Mouse (Mus musculus) forebrain, embryonic 12.5 days (tissue): Measurements from ENCODE around the gene Tmem202. TPM values are rescaled to one million over a fixed set of nuclear protein-coding genes. Genes with fewer than 3 reads are reported as not detected.

ENCODE experiments used
- ATAC-seq: fragments of 200-750 bp; cut with Nextera tagmentation; 2 replicates; pipeline ENCODE4 v1.8.0; 2017; ENCODE audit warnings: moderate TSS enrichment; ENCODE audit not compliant: low FRiP score
- H3K27ac ChIP-seq: fragments of 300-500 bp; sonication (generic); 2 replicates; pipeline ENCODE4 v1.5.1; 2016; ENCODE audit warnings: mild to moderate bottlenecking
- H3K27me3 ChIP-seq: fragments of 300-500 bp; sonication (generic); 2 replicates; pipeline ENCODE4 v1.6.1; 2016; ENCODE audit warnings: mild to moderate bottlenecking
- H3K36me3 ChIP-seq: fragments of 300-500 bp; sonication (generic); replicated peaks from 2 replicates; pipeline ENCODE4 v1.6.1; 2016; ENCODE audit warnings: mild to moderate bottlenecking
- H3K4me1 ChIP-seq: fragments of 300-500 bp; sonication (generic); 2 replicates; pipeline ENCODE4 v1.6.1; 2016
- H3K4me2 ChIP-seq: fragments of 300-500 bp; sonication (generic); 2 replicates; pipeline ENCODE4 v1.6.1; 2016; ENCODE audit warnings: mild to moderate bottlenecking, moderate library complexity
- H3K4me3 ChIP-seq: fragments of 300-500 bp; sonication (generic); replicated peaks from 2 replicates; pipeline ENCODE4 v1.5.1; 2016; ENCODE audit warnings: mild to moderate bottlenecking
- H3K9ac ChIP-seq: fragments of 300-500 bp; sonication (generic); 2 replicates; pipeline ENCODE4 v1.6.1; 2016; ENCODE audit warnings: mild to moderate bottlenecking
- H3K9me3 ChIP-seq: fragments of 300-500 bp; sonication (generic); 2 replicates; pipeline ENCODE4 v1.6.1; 2016
- WGBS: fragments of 180-500 bp; shearing (Covaris S2); methylation state at CpG from one replicate; pipeline ENCODE4 v1.1.7; 2016; 5-methylcytosine and 5-hydroxymethylcytosine counted together
- polyA plus RNA-seq: library from polyadenylated mRNA; unstranded; fragments of >200 nt; fragmentation: Nextera tagmentation; extraction: Ambion mirVana; gene quantifications from 2 replicates; pipeline ENCODE4 v1.2.1, GENCODE M21; 2016

The Tmem202 gene
- polyA plus RNA-seq, 1 experiment from 2014 or later = not detected

- 93% methylated on average over 2 of the region's 2 CpGs for WGBS
- no peaks in the 10 kb centered on the region for H3K36me3 ChIP-seq
- no peak for ATAC-seq
Observed at GRCm38 (mm10) chr9:59528274-59528673, 11.4 kb downstream of the Tmem202 start.

DNA sequence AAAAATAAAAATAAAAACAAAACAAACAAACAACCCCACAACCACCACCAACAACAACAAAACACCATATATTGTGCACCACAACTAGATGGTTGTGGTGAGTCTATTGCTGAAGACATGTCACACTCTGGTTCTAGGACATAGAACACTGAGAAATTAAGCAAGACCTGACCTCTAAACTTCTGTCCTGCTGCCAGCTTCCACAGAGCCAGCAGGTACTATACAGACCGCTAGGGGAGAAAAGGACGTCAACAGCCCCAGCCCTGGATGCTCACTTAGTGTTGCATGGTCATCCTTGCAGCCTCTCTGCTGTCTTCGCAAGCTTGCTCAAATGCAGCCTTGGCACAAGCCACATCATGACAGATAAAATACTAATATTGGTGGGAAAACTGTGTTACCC, 12.1 kb downstream of the Tmem202 start:
- Histone ChIP-seq H3K4me3 (no peak overlapping the region), H3K4me2 (no peak overlapping the region), H3K27me3 (no peaks in the 10 kb centered on the region), H3K9ac (no peak overlapping the region), H3K27ac (no peak overlapping the region), H3K9me3 (no peaks in the 10 kb centered on the region), H3K4me1 (0 out of 2 replicates have a peak, but pooled peaks cover 3% of the 10 kb centered on the region), H3K36me3 (no peaks in the 10 kb centered on the region)
- ATAC-seq = no peak
- 86% methylated on average over 3 of the region's 3 CpGs for WGBS

More at GRCm38 (mm10) chr9:59528274-59528673, 11.4 kb downstream of the Tmem202 start:
- H3K9me3 ChIP-seq = no peaks in the 10 kb centered on the region
- 0 out of 2 replicates have a peak, but pooled peaks cover 3% of the 10 kb centered on the region for H3K4me1 ChIP-seq
- no peak overlapping the region for H3K9ac ChIP-seq
- H3K4me2 ChIP-seq = no peak overlapping the region
- H3K27me3 ChIP-seq = no peaks in the 10 kb centered on the region
- no peak overlapping the region for H3K4me3 ChIP-seq
- H3K27ac ChIP-seq = no peak overlapping the region

GRCm38 (mm10) chr9:59526727-59527126, 12.9 kb downstream of the Tmem202 start:
- Histone ChIP-seq H3K9ac (no peak overlapping the region), H3K4me1 (no peaks in the 10 kb centered on the region), H3K4me3 (no peak overlapping the region), H3K4me2 (no peak overlapping the region), H3K9me3 (no peaks in the 10 kb centered on the region), H3K27ac (no peak overlapping the region), H3K36me3 (no peaks in the 10 kb centered on the region), H3K27me3 (no peaks in the 10 kb centered on the region)
- WGBS = 83% methylated on average over 6 of the region's 6 CpGs
- ATAC-seq = no peak

DNA sequence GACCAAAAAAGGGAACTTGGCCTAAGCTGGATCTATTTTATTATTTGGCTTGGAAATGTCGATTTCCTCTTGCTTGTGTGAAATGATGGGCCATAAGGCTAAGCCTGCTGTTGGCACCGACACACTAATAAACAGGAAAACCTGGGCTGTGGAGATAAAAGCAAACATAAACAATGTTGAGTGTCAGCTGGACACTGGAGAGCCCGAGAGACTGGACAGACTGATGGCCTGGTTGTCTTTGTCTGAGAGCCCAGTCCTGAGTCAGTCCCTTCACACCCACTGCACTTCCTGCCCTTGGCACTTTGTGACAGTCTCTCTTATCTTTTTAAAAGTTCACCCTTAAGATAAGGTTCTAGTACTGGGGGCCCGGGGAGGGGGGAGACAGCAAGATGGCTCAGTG, 16.7 kb downstream of the Tmem202 start:
- Histone ChIP-seq H3K4me2 (no peak overlapping the region), H3K27ac (no peak overlapping the region), H3K9me3 (no peaks in the 10 kb centered on the region), H3K9ac (no peak overlapping the region), H3K36me3 (no peaks in the 10 kb centered on the region), H3K4me3 (no peak overlapping the region), H3K27me3 (no peaks in the 10 kb centered on the region), H3K4me1 (no peaks in the 10 kb centered on the region)
- WGBS = 77% methylated on average over 4 of the region's 4 CpGs
- ATAC-seq = no peak

DNA sequence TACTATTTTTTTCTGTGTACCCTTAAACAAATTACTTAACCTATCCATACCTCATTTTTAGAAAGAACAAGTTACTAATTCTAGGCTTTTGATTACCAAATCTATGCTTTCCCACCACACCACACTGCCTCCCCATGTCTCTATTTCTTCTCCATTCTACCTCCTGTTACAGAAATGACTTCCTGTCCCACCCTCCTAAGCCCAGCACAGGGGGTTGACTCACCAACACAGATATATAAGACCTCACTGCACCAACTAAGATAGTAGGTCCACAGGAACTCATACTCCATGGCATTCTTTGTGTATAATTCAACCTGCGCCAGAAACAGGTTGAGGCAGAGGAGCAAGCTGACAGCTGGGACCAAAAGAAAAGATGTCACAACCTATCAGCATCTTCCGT, 20.3 kb downstream of the Tmem202 start:
- H3K4me1 ChIP-seq = no peaks in the 10 kb centered on the region
- H3K4me3 ChIP-seq = no peak overlapping the region
- no peak overlapping the region for H3K27ac ChIP-seq
- H3K27me3 ChIP-seq = no peaks in the 10 kb centered on the region
- H3K36me3 ChIP-seq = no peaks in the 10 kb centered on the region
- no peaks in the 10 kb centered on the region for H3K9me3 ChIP-seq
- WGBS = 84% methylated on average over 2 of the region's 2 CpGs
- ATAC-seq = no peak
- no peak overlapping the region for H3K4me2 ChIP-seq
- H3K9ac ChIP-seq = no peak overlapping the region

DNA sequence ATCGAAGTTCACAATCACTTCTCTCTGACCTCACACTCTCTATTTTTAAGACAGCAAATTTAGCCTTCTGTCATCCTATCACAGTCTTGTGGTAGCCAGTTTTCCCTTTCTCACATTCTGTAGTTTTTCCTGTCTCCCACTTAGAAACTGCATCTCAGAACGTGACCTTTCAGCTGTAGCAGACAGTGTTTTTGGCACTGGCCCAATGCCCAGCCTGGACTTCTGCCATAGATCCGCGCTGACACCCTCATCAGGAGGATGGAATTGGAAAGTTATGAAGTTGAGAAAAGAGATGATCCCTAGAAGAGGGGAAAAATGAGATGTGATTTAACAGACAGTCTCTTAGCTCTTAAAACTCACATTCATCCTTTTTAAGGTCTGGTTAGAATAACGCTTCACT, 20.7 kb downstream of the Tmem202 start:
- Histone ChIP-seq H3K4me2 (no peak overlapping the region), H3K36me3 (no peaks in the 10 kb centered on the region), H3K27me3 (no peaks in the 10 kb centered on the region), H3K4me1 (no peaks in the 10 kb centered on the region), H3K4me3 (no peak overlapping the region), H3K9me3 (no peaks in the 10 kb centered on the region), H3K9ac (no peak overlapping the region), H3K27ac (no peak overlapping the region)
- WGBS = 85% methylated on average over 5 of the region's 5 CpGs
- no peak for ATAC-seq

- Histone ChIP-seq H3K9me3 (no peaks in the 10 kb centered on the region), H3K4me1 (no peaks in the 10 kb centered on the region), H3K36me3 (no peaks in the 10 kb centered on the region), H3K27ac (no peak overlapping the region), H3K4me3 (no peak overlapping the region), H3K27me3 (no peaks in the 10 kb centered on the region), H3K9ac (no peak overlapping the region), H3K4me2 (no peak overlapping the region)
- no peak for ATAC-seq
- 58% methylated on average over 7 of the region's 7 CpGs for WGBS
Observed at GRCm38 (mm10) chr9:59517127-59517526, 22.5 kb downstream of the Tmem202 start.

DNA sequence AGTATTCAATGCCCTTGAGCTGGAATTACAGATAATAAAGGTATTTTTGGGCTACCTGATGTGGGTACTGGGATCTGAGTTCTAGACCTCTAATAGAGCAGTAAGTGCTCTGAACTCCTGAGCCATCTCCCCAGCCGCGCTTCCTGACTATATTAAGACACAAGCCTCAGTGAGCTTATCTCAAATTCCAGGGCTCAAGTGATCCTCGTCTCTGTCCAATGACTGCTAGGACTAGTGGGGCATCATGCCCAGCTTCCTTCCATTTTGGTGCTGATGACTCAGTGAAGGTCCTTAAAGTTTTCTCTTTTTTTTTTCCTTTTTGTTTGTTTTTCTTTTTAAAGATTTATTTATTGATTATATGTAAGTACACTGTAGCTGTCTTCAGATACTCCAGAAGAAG, 24.6 kb downstream of the Tmem202 start:
- H3K9ac ChIP-seq = no peak overlapping the region
- H3K4me1 ChIP-seq = no peaks in the 10 kb centered on the region
- no peak overlapping the region for H3K27ac ChIP-seq
- no peak overlapping the region for H3K4me3 ChIP-seq
- no peaks in the 10 kb centered on the region for H3K36me3 ChIP-seq
- no peaks in the 10 kb centered on the region for H3K27me3 ChIP-seq
- no peak for ATAC-seq
- H3K9me3 ChIP-seq = no peaks in the 10 kb centered on the region
- 75% methylated on average over 3 of the region's 3 CpGs for WGBS
- no peak overlapping the region for H3K4me2 ChIP-seq

DNA sequence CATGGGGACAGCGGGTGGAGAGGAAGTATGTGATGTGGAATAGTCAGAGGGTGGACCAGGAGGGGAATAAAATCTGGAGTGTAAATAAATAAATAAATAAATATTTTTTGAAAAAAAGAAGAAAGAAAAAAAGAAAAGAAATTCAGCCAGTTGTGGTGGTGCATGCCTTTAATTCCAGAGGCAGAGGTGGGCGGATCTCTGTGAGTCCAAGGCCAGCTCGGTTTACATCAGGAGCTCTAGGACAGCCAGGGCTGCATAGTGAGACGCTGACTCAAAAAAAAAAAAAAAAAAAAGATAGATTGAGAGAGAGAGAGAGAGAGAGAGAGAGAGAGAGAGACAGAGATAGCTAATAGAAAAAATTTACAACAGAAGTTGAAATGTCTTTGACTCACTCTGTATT, 27.3 kb downstream of the Tmem202 start:
- H3K4me1 ChIP-seq = no peaks in the 10 kb centered on the region
- WGBS = 53% methylated on average over 4 of the region's 4 CpGs
- no peak overlapping the region for H3K27ac ChIP-seq
- ATAC-seq = no peak
- H3K4me2 ChIP-seq = no peak overlapping the region
- no peaks in the 10 kb centered on the region for H3K36me3 ChIP-seq
- no peak overlapping the region for H3K9ac ChIP-seq
- no peaks in the 10 kb centered on the region for H3K27me3 ChIP-seq
- H3K9me3 ChIP-seq = no peaks in the 10 kb centered on the region
- H3K4me3 ChIP-seq = no peak overlapping the region

DNA sequence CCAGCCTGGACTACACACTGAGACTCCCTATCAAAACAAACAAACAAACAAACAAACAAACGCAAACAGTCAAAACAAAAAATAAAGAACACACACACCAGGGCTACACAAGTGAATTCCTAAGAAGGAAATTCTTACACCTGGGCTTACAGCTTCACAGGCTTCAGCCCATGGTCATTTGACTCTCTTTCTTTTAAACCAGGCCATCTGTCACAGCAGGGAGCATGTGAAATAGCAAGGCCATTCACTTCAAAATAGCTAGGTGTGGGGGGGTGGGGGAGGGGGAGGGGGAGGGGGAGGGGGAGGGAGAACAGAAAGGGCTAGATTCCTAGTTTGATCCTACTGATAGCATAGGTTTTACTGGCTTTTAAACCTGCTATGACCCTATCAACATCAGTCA, 31.5 kb downstream of the Tmem202 start:
- Histone ChIP-seq H3K4me3 (no peak overlapping the region), H3K27ac (no peak overlapping the region), H3K9ac (no peak overlapping the region), H3K36me3 (no peaks in the 10 kb centered on the region), H3K4me2 (no peak overlapping the region), H3K27me3 (no peaks in the 10 kb centered on the region), H3K4me1 (no peaks in the 10 kb centered on the region), H3K9me3 (no peaks in the 10 kb centered on the region)
- no peak for ATAC-seq
- WGBS = 85% methylated on average over 1 of the region's 1 CpGs

DNA sequence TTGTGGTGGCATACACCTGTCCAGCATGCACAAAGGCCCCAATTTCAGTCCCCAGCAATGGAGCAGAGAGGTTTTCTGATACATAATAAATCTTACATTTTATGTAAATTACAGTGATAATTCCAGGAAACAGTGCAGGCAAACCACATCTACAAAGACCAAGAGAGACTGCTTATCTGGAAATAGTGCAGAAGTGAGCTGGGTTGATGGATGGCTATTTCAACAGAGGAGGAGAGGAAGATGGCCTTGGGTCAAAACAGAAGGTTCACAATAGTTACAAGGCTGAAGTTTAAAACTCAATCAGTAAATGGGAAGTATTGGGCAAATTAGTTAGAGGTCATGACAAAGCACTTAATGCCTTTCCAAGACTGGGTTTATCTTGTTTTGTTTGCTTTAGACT, 52.3 kb downstream of the Tmem202 start:
- Histone ChIP-seq H3K36me3 (peaks cover 2% of the 10 kb centered on the region; the same call in 1 of the 2 replicates), H3K4me3 (peak overlapping the region; percentile 99), H3K9ac (peak overlapping the region; percentile 99), H3K4me1 (peaks cover 21% of the 10 kb centered on the region), H3K4me2 (peak overlapping the region; percentile 91), H3K27ac (peak overlapping the region; percentile 100; the same call in 1 of the 2 replicates), H3K9me3 (no peaks in the 10 kb centered on the region), H3K27me3 (no peaks in the 10 kb centered on the region)
- no peak for ATAC-seq

DNA sequence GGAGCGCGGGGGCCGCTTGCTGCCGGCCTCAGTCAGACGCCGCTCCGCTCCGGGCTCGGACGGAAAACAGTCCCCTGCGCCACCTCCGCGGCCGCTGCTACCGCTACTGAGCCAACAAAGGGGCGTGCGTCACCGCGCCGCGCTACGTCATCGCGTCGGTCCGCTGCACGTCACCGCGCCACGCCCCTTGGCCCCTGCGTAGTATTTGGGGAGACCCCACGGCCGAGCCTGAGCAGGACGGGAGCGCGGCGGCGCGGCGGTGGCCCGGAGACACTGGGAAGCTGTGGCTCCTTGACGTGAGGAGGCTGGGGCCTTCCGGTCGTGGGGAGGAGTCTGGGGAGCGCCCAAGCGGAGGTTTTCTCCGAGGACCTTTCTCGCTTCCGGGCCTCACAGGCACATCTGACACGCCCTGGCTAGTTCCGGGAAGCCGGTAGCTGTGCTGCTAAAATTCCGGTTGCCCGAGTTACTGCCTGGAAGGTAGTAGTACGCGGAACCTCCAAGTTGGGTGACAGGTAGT, 53.0 kb downstream of the Tmem202 start, which contains the start of gene Arih1:
Arih1 (minus strand) TSS at position 70 of the 517 bp plus-strand sequence.
- Histone ChIP-seq H3K27ac (peak within 1 kb of the TSS; percentile 100), H3K4me2 (peak within 1 kb of the TSS; percentile 91), H3K4me3 (peak within 1 kb of the TSS; percentile 99), H3K27me3 (no peaks in the 10 kb centered on the region), H3K4me1 (peaks cover 21% of the 10 kb centered on the region), H3K9me3 (no peaks in the 10 kb centered on the region), H3K36me3 (peaks cover 3% of the 10 kb centered on the region; the same call in 1 of the 2 replicates), H3K9ac (peak within 1 kb of the TSS; percentile 99)
- WGBS = under 1% methylated on average over 56 of the region's 56 CpGs
- ATAC-seq = peak; percentile 97

GRCm38 (mm10) chr9:59486076-59486518, 53.5 kb downstream of the Tmem202 start:
- peak overlapping the region; percentile 99 for H3K4me3 ChIP-seq
- peak; percentile 81 for ATAC-seq
- H3K4me1 ChIP-seq = peaks cover 21% of the 10 kb centered on the region
- H3K27ac ChIP-seq = peak overlapping the region; percentile 100
- H3K9ac ChIP-seq = peak overlapping the region; percentile 99
- H3K27me3 ChIP-seq = no peaks in the 10 kb centered on the region
- peak overlapping the region; percentile 91 for H3K4me2 ChIP-seq
- H3K36me3 ChIP-seq = peaks cover 3% of the 10 kb centered on the region; the same call in 1 of the 2 replicates
- H3K9me3 ChIP-seq = no peaks in the 10 kb centered on the region
- under 1% methylated on average over 58 of the region's 71 CpGs for WGBS
